Mouse (Mus musculus): ENCODE measurements around the gene Usp2.

GRCm38 (mm10) chr9:44106182-44106581 is 39.4 kb downstream of the Usp2 start:
- TF ChIP-seq ZC3H11A (IDR thresholded peaks at IDR 0.05; ENCODE audit: low read depth, low read length) (no peak), POLR2A (IDR thresholded peaks at IDR 0.05; ENCODE audit: low read depth, low read length) (no peak), POLR2AphosphoS2 (IDR thresholded peaks at IDR 0.05; ENCODE audit: low read depth, low read length) (no peak), ELF1 (IDR thresholded peaks at IDR 0.05; ENCODE audit: low read depth, low read length) (no peak), CHD2 (IDR thresholded peaks at IDR 0.05; ENCODE audit: low read length) (no peak), CTCF (conservative IDR thresholded peaks at IDR 0.05 in 1 of 2, IDR thresholded peaks at IDR 0.05 in 1 of 2; ENCODE audit: low read depth in 2 of 2, low read length in 2 of 2) (no peak), USF1 (IDR thresholded peaks at IDR 0.05; ENCODE audit: low read depth, low read length) (no peak), E2F4 (IDR thresholded peaks at IDR 0.05; ENCODE audit: insufficient replicate concordance, low read depth, low read length) (no peak), EP300 (IDR thresholded peaks at IDR 0.05; ENCODE audit: low read length) (no peak), MXI1 (IDR thresholded peaks at IDR 0.05; ENCODE audit: low read depth, low read length) (no peak), ZMIZ1 (IDR thresholded peaks at IDR 0.05; ENCODE audit: low read depth, low read length) (no peak), BHLHE40 (IDR thresholded peaks at IDR 0.05; ENCODE audit: low read depth, low read length) (no peak)

All from CH12.LX (cell line).